Mouse (Mus musculus): Measurements from ENCODE around the gene Lsm14b. TPM values are rescaled to one million over a fixed set of nuclear protein-coding genes. Genes with fewer than 3 reads are reported as not detected.

Lsm14b gene
- polyA plus RNA-seq, 1 experiment: 31.1 TPM

DNA sequence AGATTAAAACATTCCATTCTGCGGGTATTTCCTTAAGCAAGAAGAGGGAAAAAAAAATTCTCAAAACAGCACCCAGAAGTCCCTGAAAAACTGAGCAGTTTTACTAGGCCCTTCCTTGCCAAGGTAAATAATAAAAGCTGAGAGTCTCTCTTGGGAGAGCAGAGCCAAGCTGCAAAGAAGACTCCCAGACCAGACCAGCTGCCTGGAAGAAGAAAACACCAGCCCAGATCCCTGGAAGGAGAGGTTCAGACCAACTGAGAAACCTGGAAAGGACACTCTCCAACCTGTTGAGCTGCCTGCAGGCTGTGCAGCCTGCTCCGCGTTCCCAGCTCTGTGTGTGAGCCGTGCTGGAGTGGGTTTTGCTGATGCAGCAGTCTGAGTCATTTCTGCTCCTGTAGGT, 7.2 kb upstream of the Lsm14b start:
- no peak for DNase-seq (ENCODE audit: low read depth)

DNA sequence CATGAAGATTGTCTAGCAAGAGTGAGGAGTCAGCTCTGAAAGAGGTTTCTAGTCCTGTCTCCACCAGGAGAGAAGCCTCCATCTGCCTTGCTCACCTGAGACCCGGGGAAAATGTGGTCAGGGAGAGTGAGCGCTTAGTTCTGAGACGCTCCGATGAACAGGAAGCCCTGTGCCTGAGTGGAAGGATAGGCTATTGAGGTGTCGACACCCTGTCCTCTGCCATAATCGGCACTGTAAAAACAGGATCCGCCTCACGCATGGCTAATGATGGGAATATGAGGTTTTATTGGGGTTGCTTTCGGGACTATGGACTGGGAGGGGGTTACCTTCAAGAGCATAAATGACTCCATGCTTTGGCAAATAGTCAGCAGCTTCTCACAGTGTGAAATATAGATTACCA, 6.2 kb upstream of the Lsm14b start:
- no peak for DNase-seq (ENCODE audit: low read depth)

DNA sequence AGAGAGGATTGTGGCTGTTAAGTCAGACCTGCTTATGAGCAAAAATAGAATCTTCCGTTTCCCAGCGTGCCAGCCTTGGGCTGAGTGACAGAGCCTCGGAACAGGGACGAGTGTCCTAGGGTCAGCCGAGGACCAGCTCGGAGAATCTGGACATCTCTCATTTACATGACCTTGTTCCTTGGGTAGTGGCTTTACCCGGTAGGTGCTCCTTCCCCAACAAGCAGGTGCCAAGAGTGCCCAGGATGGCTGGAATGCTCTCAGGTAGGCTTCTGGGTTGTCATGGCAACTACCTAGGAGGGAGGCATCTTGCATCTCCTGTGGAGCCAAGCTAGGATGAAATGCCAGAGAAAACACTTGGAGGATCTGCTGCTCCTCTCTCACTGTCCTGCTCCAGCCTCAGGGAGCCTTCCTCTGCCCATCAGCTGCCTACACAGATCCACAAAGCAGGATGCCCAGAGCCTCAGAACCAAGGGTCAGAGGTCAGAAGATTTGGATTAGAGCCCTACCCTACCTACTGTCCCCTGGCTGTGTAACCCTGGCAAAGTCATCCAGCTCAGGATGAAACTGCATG, 4.6 kb upstream of the Lsm14b start:
- DNase-seq (ENCODE audit: low read depth): no peak

DNA sequence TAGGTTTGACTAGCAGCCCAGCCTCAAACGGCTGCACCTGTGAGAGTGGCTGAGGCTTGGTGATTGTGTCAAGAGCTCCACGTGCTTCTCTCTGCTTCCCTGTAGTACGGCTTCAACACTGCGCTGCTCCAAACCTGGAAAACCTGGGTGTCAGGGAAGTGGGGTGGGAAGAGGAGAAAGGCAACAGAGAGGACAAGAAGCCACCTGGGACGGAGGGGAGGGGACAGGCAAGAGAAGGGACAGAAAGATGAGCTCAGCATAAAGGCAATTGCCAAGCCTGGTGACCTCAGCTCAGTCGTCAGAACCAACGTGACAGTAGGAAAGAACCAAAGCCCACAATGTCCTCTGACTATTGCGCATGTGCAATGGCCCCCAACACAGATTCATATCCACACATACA, 3.9 kb upstream of the Lsm14b start:
- DNase-seq (ENCODE audit: low read depth): no peak

DNA sequence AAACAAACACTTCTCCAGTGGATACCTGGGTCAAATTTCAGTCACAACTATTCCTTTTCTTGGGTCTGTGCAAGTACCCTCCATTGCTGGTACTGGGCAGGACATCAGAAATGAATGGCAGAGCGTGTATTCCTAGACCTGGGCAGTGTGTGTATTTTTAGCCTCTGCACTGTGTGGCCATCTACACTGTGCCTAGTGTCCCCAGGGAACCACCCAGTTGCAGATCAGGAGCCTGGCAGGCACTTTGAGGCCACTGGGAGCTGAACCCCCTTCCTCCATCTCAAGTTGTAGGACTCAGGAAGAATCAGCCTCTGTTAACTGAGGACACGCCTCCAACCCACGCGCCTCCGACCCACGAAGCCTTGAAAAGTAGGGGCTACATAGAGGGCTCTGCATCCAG, 2.0 kb upstream of the Lsm14b start:
- DNase-seq (ENCODE audit: low read depth): no peak

DNA sequence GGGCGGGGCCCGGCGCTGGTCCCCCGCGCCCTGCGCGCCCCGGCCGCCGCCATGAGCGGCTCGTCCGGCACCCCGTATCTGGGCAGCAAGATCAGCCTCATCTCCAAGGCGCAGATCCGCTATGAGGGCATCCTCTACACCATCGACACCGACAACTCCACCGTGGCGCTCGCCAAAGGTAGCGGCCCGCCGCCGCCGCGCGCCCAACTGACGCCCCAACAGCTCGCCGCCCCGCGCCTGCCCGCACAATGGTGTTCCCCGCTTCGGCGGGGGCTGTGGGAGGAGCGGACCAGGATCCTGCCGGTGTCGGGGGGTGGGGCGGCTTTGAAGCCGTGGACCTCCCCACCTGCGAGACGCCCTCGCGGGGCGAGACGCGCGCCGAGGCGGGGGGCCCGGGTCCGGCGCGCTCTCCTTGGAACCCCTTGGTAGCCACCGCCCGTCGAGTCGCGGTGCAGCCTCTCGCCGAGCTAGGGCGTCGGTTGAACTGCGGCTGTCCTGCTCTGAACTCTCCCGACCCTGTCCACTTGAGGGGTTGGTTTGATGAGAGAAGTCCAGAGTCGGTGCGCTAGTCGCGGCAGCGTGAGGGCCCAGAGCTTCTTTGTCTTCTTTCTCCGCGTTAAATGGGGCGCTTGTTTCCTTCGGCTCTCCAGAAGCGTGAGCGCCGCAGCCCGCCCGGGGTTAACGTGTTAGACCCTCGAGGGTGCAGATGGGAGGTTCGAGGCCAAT, 511 bp downstream of the Lsm14b start:
- no peak for DNase-seq (ENCODE audit: low read depth)

DNA sequence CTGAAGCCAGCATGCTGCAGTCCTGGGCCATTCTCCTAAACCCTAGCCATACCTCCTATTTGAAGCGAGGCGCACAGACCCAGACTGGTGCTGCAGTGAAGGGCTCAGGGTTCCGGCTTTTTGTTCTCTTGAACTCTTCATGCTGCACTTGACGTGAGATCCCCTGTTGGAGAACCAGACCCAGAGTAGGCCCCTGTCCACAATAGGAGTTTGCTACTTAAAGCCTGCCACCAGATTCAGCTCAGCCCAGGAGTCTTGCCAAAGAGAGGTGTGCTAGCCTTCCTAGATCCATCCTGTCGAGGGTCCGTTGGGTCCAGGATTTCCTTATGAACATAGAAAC, 1.0 kb downstream of the Lsm14b start:
- no peak for DNase-seq (ENCODE audit: low read depth)

DNA sequence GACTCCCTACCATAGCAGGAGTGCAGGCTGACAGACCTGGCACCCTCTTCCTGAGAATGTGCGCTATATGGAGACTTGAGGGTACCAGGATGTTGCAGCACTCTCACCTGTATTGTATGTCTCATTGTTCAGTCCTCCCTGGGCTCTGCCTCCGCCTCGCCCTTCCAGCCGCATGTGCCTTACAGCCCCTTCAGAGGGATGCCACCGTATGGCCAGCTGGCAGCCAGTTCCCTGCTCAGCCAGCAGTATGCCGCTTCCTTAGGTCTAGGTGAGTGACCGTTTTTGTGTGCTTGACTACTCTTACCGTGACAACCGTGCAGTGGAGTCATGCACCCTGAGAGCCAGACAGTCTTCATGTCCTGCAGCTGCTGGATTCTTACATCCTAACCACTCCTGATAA, 3.0 kb downstream of the Lsm14b start:
- DNase-seq (ENCODE audit: low read depth): no peak

DNA sequence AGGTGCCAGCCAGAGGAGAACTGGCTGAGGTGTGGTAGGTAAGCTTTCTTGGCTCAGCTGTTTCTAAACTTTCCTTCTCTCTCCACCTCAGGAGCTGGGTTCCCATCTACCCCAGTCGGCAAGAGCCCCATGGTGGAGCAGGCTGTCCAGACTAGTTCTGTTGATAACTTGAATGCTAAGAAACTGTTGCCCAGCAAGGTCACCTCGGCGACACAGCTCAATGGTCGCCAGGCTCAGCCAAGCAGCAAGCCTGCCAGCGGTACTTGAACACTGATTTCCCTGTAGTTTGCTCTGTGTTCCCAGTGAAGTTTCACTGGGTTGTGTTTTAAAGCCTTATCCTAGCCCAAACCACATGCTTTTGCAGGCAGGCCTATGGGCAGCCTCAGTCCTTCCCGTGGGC, 6.5 kb downstream of the Lsm14b start:
- no peak for DNase-seq (ENCODE audit: low read depth)

DNA sequence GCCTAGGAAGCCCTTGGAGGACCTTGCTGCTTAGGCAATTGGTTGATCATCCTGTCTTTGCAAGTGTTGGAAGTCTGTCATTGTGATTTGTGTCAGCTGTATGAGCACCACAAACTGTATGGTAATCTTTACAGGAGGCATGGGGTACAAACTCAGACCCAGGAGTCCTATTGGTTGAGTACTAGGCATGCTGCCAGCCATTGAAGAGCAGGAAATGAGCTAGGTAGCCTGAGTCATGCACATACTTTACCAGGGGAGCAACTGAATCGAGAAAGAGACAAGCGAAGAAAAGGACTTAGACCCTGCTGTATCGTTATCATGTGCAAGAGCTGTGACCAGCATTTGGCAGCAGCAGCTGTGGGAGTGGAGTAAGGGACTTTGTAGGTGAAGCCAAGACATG, 8.1 kb downstream of the Lsm14b start:
- no peak for DNase-seq (ENCODE audit: low read depth)

DNA sequence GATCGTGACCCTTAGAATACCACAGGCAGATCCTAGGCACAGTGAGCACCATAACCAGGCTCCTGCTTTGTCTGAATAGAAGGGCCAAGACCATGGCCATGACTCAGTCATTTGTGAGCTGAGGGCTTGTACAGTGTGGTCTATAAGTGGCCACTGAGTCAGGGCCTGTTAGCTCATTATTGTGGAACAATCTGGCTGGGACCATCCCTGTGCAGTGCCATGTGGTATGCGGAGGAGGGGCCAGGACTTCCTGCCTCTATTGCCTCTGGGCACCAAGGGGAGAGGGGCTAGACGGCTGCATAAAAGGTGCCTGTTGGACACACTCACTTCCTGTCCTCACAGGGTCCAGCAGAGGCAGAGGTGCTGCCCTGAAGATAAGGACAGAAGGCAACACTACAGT, 9.2 kb downstream of the Lsm14b start:
- DNase-seq (ENCODE audit: low read depth): no peak

DNA sequence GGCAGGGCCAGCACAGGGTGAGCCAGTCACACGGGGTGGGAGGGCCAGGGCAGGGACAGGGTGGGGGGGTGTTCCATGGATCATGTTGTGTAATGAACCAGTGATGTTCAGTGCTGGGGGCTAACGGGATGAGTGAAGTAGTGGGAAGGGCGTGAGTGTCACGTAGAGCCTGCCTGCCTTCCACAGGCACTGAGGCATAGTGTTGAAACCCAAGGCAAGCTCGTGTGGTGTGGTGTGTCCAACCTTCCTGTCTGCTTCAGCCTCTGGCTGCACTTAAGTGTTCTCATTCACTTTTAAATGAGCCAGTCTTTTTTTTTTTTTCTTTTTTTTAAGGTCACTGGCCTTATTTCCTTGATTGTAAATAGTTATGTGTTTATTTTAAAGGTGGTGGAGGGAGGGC, 10.0 kb downstream of the Lsm14b start:
- no peak for DNase-seq (ENCODE audit: low read depth)

DNA sequence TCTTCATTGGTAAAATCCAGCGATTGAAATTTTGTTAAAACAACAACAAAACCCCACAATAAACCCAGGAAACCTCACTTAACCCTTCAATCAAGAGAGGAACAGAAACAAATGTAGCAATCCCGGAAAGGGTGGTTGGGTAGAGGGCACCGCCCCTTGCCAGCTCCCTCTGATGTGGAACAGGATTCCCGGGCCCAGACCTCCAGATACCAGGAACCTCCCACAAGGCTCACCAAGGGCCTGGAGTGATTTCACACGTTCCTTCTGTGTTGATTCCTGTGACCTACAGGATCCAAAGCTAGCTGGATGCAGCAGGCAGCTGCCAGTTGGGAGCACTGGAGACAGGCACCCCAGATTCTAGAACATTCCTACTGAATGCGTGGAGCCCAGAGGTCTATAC, 15.6 kb downstream of the Lsm14b start:
- DNase-seq (ENCODE audit: low read depth): no peak

DNA sequence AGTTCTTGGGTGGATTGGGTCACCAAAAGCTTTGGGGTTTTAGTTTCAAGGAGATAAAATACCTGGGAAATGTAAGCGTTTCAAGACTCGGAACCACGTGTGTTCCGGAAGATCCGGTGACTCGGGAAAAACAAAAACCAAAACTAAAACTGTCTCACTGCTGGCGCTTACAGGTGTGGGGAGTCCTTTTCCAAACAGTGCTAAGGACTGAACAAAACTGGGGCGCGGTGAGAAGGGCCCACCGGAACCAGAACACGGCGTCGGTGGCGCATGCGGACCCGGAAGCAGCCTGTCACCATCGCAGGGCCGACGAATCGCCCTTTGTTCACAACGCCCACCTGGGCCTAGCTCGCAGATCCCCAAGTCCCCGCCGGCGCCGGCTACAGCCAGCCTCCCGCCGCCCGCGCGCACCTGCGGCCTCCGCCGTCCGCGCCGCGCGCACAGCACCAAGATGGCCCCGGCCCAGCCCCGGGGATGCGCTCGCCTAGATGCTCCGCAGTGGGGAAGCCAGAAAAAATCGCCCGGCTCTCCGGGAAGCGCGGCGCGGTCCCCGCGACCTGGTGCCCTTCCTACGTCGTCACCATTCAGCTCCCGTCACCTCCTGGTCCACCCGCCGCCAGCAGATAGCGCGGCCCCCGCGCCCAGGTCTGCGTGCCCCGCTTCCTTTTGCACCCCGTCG, 16.9 kb downstream of the Lsm14b start:
- DNase-seq (ENCODE audit: low read depth): no peak

DNA sequence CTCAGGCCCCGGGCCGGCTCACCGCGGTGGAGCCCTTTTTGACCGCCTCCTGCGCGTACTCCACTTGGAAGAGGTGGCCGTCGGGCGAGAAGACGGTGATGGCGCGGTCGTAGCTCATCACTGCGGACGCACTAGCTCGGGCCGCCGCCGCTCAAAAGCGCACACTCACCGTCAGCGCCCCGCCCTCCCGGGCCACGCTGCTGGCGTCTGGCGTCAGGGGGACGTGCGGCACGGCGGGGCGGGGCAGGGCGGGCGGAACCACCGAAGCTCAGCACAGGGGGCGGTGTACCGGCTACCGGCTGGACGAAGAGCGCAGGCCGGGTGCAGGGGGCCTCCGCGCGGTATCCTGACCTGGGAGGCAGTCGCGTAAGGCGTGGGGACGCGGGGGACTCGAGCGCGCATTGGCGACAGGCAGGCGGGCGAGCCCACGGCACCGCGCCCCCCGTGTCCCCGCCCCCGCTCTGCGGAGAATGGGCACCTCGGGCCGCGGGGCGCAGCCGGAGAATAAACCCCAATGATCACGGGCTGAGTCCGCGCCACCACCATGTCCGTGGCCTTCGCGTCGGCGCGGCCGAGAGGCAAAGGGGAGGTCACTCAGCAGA, 17.6 kb downstream of the Lsm14b start, which contains the start of the genes Psma7 and Ss18l1:
Psma7 (minus strand) TSS at position 178 of the 602 bp plus-strand sequence.
Ss18l1 (plus strand) TSS at position 254 of the 602 bp plus-strand sequence.
- no peak for DNase-seq (ENCODE audit: low read depth)

DNA sequence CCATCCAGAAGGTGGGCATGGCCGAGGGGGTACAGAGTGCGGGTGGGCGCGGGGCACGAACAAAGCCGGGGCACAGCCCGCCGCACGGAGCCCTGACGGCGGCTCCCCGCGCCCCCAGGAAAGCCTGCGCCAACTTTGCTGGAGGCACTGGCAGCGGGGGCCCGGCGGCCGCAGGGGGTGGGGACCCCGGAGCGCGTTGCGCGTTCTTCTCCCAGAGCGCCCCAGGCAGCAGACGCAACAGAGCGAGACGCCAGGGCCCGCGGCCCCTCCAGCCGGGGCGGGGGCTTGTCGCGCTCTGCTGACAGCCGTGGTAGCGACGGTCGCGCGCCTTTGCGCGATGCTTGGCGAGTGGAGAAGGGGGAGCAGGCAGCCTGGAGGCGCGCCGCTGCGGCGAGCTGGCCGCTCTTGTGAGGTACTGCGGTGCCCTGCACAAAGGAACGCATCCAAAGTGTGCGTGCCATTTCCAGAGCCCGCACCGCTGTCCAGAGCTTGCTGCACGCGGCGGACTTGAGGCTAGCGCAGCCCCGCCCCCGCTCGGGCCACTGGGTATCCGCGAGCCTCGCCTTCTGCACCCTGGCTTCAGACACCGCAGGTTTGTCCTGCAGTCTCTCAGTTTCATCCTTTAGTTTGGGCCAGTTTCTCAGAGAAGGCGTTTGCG, 18.2 kb downstream of the Lsm14b start:
- no peak for DNase-seq (ENCODE audit: low read depth)

DNA sequence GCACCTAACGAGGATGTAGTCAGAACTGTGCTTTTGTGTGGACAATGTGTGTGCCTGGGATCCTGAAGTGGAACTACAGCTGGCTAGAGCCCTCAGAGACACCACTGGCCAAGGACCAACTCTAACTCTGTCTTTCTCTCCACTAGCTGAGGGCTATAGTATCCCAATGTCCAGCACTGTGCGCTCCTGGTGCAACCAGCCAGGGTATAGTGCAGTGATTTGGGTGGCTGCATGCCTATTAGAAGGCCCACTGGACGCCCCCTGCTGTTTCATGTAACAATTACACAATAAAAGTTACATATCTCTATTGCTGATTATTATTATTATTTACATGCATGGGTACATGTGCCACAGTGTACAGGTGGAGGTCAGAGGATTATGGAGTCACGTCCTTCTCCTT, 20.5 kb downstream of the Lsm14b start:
- DNase-seq (ENCODE audit: low read depth): no peak

DNA sequence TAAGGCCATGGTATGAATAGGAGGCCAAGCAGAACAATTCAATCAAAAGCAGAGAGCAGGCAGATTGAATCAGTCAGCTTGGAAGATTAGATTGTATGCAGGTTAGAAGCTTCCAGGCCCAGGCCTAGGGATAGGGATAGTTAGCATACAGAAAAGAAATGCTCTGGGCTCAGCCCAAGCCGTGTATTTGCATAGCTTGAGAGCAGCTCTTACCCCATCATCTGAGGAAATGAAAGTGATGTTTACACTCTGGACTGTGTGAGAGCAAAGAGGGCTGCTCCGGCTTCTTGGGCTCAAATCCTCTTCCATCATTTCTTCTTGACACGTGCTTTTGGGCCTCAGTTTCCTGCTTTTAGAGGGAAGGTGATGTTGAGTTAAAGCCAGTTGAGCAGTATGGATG, 22.8 kb downstream of the Lsm14b start:
- no peak for DNase-seq (ENCODE audit: low read depth)

DNA sequence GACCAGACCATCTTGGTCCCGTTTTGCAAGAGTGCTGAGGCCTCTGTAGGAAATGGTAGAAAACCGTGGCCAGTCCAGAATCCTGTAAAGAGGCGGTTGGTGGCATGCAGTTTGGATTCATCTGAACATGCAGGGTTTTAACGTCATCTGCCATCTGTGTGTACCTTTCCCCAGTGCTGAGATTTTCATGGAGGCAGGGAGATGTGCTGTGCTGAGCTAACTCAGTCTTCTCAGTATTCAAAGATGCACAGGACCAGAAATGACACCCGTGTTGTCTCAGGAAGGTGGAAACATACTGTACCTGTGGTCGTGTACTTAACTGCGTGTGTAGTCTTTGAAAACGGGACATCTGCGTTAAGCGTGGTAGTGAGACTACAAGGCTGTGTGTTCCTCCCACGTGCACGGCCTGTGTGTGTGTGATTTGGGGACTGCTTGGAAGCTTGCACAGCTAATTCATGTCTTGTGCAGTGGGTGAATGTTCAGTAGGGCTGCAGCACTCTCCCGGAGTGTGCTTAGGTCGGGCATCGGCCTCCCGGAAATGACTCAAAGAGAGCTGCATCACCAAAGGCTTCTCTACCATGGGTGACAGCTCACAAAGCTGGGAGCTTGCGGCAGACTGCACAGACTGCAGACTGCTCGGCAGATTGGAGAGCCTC, 23.3 kb downstream of the Lsm14b start:
- no peak for DNase-seq (ENCODE audit: low read depth)

DNA sequence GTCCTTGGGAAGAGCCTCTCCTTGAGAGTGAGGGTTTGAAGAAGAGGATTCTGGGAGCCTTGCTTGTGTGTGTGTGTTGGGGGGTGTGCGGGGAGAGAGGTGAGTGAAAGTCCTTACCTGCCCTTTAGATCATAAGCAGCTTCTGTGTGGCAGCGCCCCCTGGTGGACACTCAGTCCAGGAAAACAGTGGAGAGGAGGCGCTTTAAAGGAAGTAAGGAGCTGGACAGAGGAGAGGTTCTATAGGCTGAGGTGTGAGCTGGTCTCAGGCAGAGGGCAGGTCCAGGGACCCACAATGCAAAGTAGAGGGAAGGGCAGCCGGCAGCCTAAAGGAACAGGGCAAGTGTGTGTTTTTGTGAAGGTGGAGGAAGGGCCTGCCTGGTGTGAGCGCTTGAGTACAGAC, 26.2 kb downstream of the Lsm14b start:
- DNase-seq (ENCODE audit: low read depth): no peak

DNA sequence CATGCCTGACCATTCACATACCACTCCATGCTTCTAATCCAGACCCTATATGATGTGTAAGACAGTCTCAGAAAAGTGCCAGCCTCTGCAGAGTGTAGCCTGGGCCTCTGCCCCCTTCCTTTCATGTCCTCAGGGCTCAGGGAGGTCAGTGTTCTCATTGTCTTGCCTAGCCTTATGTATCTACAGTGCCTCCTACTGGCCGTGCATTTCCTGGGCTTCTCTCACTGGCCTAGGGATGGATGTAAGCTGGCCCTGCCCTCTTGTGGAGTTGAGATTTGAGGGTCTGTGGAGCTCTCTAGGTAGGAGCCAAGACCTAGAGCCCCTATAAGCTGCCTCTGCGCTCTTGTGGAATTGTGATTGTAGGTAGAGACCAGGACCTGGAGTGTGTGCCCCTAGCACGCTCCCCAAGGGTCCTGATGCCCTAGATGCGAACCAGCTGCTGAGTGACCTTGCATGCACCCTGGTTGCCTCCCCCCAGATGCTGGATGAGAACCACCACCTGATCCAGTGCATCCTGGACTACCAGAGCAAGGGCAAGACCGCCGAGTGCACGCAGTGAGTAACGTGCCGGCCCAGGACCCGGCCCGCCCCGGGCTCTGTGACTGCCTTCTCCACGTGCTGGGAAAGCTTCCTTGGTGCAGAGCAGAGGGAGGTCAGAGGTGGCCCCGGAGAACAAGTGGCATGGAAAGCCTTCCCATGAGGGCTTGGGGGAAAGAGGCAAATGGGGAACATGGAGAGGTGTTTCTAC, 27.4 kb downstream of the Lsm14b start:
- DNase-seq (ENCODE audit: low read depth): no peak
